Mouse (Mus musculus) neural tube, embryonic 12.5 days (tissue): Measurements from ENCODE around the gene Krt17. TPM values are rescaled to one million over a fixed set of nuclear protein-coding genes. Genes with fewer than 3 reads are reported as not detected.
"Not testable (repeated sequence)": the region's sequence is repeated elsewhere in the genome, so short reads cannot be mapped to it uniquely, and the experiment has no call there.

Experiments
- ATAC-seq: fragments of 200-750 bp; cut with Nextera tagmentation; 2 replicates; pipeline ENCODE4 v1.8.0; 2017; ENCODE audit warnings: low read depth, mild to moderate bottlenecking, moderate TSS enrichment, moderate library complexity; ENCODE audit not compliant: low FRiP score
- H3K27ac ChIP-seq: fragments of 300-500 bp; sonication (generic); 2 replicates; pipeline ENCODE4 v1.5.1; 2016
- H3K27me3 ChIP-seq: fragments of 300-500 bp; sonication (generic); replicated peaks from 2 replicates; pipeline ENCODE4 v1.6.1; 2016; ENCODE audit warnings: mild to moderate bottlenecking
- H3K36me3 ChIP-seq: fragments of 300-500 bp; sonication (generic); 2 replicates; pipeline ENCODE4 v1.6.1; 2016; ENCODE audit warnings: mild to moderate bottlenecking
- H3K4me1 ChIP-seq: fragments of 300-500 bp; sonication (generic); 2 replicates; pipeline ENCODE4 v1.6.1; 2016
- H3K4me2 ChIP-seq: fragments of 300-500 bp; sonication (generic); replicated peaks from 2 replicates; pipeline ENCODE4 v1.6.1; 2016; ENCODE audit warnings: mild to moderate bottlenecking
- H3K4me3 ChIP-seq: fragments of 300-500 bp; sonication (generic); 2 replicates; pipeline ENCODE4 v1.5.1; 2016
- H3K9ac ChIP-seq: fragments of 300-500 bp; sonication (generic); 2 replicates; pipeline ENCODE4 v1.6.1; 2016; ENCODE audit warnings: mild to moderate bottlenecking
- H3K9me3 ChIP-seq: fragments of 300-500 bp; sonication (generic); 2 replicates; pipeline ENCODE4 v1.6.1; 2016; ENCODE audit warnings: mild to moderate bottlenecking
- WGBS: fragments of 180-500 bp; shearing (Covaris S2); methylation state at CpG from one replicate; pipeline ENCODE4 v1.1.7; 2016; 5-methylcytosine and 5-hydroxymethylcytosine counted together
- polyA plus RNA-seq: library from polyadenylated mRNA; unstranded; fragments of >200 nt; fragmentation: Nextera tagmentation; extraction: Ambion mirVana; gene quantifications from 2 replicates; pipeline ENCODE4 v1.2.1, GENCODE M21; 2016

Krt17 gene
- polyA plus RNA-seq, 1 experiment from 2014 or later: 2.7 TPM

DNA sequence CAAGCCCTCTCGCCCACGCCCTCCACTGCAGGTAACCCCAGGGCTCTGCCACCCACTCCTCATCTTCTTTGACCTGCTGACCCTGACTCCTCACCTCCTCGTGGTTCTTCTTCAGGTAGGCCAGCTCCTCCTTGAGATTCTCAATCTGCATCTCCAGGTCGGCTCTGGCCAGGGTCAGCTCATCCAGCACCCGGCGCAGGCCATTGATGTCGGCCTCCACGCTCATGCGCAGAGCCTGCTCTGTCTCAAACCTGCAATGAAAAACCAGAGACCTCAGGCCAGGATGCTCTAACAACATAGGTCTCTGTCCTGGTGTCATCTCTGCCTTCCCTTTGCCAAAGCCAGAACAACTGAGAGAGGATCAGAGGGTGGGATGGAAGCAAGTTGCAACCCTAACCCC lies 1.8 kb downstream of the Krt17 start:
- no peaks in the 10 kb centered on the region for H3K36me3 ChIP-seq
- H3K4me1 ChIP-seq: no peaks in the 10 kb centered on the region
- no peak overlapping the region for H3K4me3 ChIP-seq
- H3K4me2 ChIP-seq: no peak overlapping the region
- H3K9me3 ChIP-seq: no peaks in the 10 kb centered on the region
- no peak overlapping the region for H3K9ac ChIP-seq
- H3K27me3 ChIP-seq: no peaks in the 10 kb centered on the region
- WGBS: 91% methylated on average over 9 of the region's 9 CpGs
- no peak overlapping the region for H3K27ac ChIP-seq
- no peak for ATAC-seq

DNA sequence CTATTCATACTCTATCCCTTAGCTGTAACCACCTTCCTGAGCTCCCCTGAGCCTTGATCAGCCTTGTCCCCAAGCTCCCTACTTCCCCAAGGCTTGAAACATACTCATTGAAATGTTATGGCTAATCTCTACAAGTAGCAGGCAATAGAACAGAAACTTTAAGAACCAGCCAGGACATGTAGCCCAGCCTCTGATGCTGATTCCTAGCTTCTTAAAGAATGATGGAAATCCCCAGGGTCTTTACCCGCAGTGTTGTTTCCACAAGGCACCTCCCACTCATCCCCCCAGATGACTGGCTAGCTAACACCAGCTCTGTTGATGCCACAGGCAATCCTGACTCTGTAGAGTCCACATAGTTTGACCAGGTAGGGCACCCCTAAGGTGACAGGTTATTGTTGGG lies 2.9 kb downstream of the Krt17 start:
- no peak overlapping the region for H3K4me3 ChIP-seq
- no peak overlapping the region for H3K4me2 ChIP-seq
- no peaks in the 10 kb centered on the region for H3K9me3 ChIP-seq
- no peak overlapping the region for H3K9ac ChIP-seq
- no peak for ATAC-seq
- H3K36me3 ChIP-seq: no peaks in the 10 kb centered on the region
- WGBS: 93% methylated on average over 1 of the region's 1 CpGs
- no peak overlapping the region for H3K27ac ChIP-seq
- no peaks in the 10 kb centered on the region for H3K27me3 ChIP-seq
- no peaks in the 10 kb centered on the region for H3K4me1 ChIP-seq

DNA sequence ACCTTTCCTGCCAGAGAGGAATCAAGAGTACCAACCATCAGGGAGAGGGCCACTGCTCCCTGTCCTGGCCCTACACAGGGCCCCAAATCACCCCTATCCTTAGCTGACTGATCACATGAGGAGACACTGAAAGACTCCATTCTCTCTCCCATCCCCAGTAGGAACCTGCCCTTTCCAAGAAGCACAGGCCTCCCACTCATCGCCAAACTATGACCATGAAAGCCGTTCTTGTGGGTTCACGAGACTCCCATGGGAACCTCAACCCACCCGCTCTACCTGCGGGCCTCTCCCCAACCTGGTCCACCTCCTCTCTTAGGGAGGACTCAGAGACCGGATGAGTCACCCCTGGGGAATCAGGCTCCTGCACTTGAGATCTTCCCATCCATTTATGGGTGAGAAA lies 5.3 kb downstream of the Krt17 start:
- H3K4me3 ChIP-seq: no peak overlapping the region
- no peaks in the 10 kb centered on the region for H3K36me3 ChIP-seq
- no peak overlapping the region for H3K9ac ChIP-seq
- no peak overlapping the region for H3K27ac ChIP-seq
- no peak for ATAC-seq
- no peaks in the 10 kb centered on the region for H3K27me3 ChIP-seq
- WGBS: 91% methylated on average over 6 of the region's 6 CpGs
- H3K9me3 ChIP-seq: no peaks in the 10 kb centered on the region
- no peak overlapping the region for H3K4me2 ChIP-seq
- no peaks in the 10 kb centered on the region for H3K4me1 ChIP-seq

DNA sequence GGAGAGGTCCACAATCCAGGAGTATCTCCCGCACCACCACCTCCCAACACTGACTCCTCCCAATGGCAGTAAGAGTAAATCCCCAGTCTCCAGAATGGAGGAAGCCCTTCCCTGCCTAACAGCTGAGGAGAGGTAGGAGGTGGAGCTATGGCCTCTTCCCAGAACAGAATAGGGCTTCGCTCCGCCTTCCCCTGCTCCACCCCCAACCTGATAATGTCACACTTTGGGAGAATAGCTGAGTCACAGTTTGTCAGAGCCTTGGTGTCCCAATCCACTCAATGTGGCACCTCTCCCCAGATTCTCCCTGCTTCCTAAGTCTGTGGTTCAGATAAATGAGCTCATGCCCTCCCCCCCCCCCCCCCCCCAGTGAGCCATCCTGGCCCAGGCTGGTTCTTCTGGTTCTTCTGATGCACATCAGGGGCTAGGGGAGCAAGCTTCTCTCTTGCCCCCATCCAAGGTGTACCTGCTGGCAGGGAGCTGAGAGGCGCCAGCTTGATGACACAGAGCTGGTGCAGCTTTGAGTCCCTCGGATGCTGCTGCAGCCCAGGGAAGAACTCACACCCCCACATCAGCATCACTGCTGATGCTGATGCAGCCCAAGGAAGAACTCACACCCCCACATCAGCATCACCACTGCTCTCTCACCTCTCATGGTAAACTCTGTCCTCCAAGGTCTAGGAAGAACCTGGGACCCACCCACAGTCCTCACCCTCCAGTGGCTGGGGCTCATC lies 6.3 kb downstream of the Krt17 start:
- no peak overlapping the region for H3K4me3 ChIP-seq
- no peaks in the 10 kb centered on the region for H3K4me1 ChIP-seq
- H3K27ac ChIP-seq: no peak overlapping the region
- WGBS: 71% methylated on average over 5 of the region's 5 CpGs
- ATAC-seq: no peak
- H3K36me3 ChIP-seq: no peaks in the 10 kb centered on the region
- no peaks in the 10 kb centered on the region for H3K9me3 ChIP-seq
- no peaks in the 10 kb centered on the region for H3K27me3 ChIP-seq
- H3K4me2 ChIP-seq: no peak overlapping the region
- H3K9ac ChIP-seq: no peak overlapping the region

DNA sequence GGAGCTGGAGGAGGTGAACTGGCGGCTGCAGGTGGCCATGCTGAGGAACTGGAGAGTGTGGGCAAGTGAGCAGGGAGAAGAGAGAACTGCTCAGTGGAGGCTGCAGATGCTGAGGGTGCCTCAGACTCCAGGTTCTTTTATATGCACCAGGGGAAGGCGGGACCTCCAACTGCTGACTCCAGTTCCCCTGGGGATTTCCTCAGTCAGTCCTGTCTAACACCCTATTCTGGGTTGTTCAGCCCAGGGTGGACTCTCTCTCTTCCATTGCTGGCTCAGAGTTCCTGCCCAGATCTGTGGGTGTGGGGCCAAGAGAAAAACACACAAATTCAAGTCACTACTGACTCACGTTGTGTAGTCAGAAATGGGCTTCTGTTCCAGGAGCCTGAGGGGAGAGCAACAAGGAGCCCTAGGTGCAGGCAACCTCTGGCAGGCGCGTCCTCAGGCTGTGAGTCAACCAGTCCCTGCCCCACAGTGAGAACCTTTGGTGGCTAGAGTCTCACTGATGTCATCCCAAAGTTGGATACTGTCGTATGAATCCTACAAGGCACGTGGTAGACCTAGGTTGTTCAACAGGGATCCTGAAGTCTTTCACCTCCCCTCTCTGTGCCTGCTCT lies 11.9 kb downstream of the Krt17 start, which contains the start of gene Krt16:
Gene Krt16 (minus strand): TSS at position 51 of the 614 bp plus-strand sequence.
- Histone ChIP-seq H3K4me3 (no peak within 1 kb of the TSS), H3K27ac (no peak within 1 kb of the TSS), H3K27me3 (no peaks in the 10 kb centered on the region), H3K36me3 (no peaks in the 10 kb centered on the region), H3K9ac (no peak within 1 kb of the TSS), H3K4me1 (no peaks in the 10 kb centered on the region), H3K9me3 (no peaks in the 10 kb centered on the region), H3K4me2 (no peak within 1 kb of the TSS)
- no peak for ATAC-seq
- WGBS: 85% methylated on average over 7 of the region's 7 CpGs

DNA sequence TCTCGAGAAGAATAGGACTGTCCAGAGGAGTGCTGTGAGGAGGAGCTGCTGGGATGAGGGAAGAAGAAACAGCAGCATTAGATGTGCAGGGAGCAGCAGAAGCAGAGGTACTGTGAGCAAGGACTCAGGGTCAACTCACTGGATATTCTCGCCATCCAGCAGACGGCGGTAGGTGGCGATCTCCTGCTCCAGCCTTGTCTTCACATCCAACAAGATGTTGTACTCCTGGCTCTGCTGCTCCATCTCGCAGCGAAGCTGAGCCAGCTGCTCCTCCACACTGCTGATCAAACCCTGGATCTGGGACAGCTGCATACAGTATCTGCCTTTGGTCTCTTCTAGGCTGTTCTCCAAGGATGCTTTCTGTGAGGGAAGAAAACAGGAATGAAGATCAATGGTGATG lies 14.4 kb downstream of the Krt17 start:
- not testable (repeated sequence) for ATAC-seq, H3K4me3 ChIP-seq, H3K27me3 ChIP-seq, H3K4me1 ChIP-seq, H3K36me3 ChIP-seq, H3K27ac ChIP-seq, H3K4me2 ChIP-seq, H3K9ac ChIP-seq, H3K9me3 ChIP-seq
- 64% methylated on average over 7 of the region's 7 CpGs for WGBS

DNA sequence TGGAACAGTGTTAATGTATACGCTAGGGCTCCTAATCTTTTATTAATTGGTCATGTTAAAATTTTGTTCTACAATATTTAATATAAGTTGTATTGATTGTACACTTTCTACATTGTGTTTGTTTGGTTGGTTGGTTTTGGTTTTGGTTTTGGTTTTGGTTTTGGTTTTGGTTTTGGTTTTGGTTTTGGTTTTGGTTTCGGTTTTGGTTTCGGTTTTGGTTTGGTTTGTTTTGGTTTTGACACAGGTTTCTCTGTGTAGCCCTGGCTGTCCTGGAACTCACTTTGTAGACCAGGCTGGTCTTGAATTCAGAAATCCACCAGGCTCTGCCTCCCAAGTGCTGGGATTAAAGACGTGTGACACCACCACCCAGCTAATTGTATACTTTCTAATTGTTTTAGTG lies 20.6 kb downstream of the Krt17 start:
- not testable (repeated sequence) for H3K9me3 ChIP-seq, H3K4me1 ChIP-seq, ATAC-seq, H3K27ac ChIP-seq, H3K9ac ChIP-seq, H3K36me3 ChIP-seq, H3K4me3 ChIP-seq, H3K4me2 ChIP-seq, H3K27me3 ChIP-seq
- WGBS: 89% methylated on average over 4 of the region's 4 CpGs

DNA sequence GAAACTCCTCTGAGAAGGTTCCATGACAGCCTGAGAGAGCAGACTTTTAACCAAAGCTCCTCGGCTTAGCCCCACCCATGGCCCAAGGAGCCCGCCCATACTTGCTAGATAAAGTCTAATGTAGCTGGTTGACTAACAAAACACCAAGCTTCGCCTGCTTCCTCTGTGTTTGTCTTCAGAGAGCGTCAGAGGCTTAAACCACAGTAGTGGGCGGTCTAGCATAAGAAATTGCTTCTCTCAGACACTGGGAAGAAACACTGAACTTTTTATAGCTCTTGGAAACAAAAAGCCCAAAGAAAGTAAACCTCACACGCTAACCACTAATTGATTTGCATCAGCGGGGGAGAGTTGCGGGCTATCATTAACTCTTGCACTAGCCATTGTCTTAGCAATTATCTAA lies 39.1 kb downstream of the Krt17 start:
- H3K27me3 ChIP-seq: no peaks in the 10 kb centered on the region
- no peak for ATAC-seq
- H3K9me3 ChIP-seq: peaks cover 5% of the 10 kb centered on the region; the same call in 1 of the 2 replicates
- no peak overlapping the region for H3K9ac ChIP-seq
- H3K4me3 ChIP-seq: no peak overlapping the region
- H3K36me3 ChIP-seq: no peaks in the 10 kb centered on the region
- WGBS: 32% methylated on average over 8 of the region's 8 CpGs
- no peak overlapping the region for H3K4me2 ChIP-seq
- H3K27ac ChIP-seq: no peak overlapping the region
- no peaks in the 10 kb centered on the region for H3K4me1 ChIP-seq

DNA sequence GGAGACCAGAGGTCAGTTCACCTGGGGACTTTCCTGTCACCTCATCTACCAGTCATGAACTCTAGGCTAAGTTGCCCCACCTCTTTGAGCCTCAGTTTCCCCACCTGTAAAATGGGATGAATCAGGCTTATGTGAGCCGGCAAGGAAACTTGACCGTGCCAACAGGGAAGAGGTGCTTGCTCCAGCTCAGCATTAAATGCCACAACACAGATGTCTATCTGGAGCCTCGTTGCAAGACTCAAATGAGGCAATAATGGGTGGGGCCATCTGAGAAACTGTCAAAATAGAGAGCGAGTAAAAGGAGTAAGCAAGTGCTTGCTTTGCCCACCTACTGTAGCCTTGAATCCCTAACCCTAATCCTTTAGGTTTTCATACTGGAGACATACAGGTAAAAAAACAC lies 41.5 kb downstream of the Krt17 start:
- H3K4me3 ChIP-seq: no peak overlapping the region
- ATAC-seq: no peak
- H3K27me3 ChIP-seq: no peaks in the 10 kb centered on the region
- no peaks in the 10 kb centered on the region for H3K36me3 ChIP-seq
- no peak overlapping the region for H3K27ac ChIP-seq
- no peaks in the 10 kb centered on the region for H3K4me1 ChIP-seq
- 82% methylated on average over 4 of the region's 4 CpGs for WGBS
- no peak overlapping the region for H3K9ac ChIP-seq
- H3K4me2 ChIP-seq: no peak overlapping the region
- no peaks in the 10 kb centered on the region for H3K9me3 ChIP-seq

DNA sequence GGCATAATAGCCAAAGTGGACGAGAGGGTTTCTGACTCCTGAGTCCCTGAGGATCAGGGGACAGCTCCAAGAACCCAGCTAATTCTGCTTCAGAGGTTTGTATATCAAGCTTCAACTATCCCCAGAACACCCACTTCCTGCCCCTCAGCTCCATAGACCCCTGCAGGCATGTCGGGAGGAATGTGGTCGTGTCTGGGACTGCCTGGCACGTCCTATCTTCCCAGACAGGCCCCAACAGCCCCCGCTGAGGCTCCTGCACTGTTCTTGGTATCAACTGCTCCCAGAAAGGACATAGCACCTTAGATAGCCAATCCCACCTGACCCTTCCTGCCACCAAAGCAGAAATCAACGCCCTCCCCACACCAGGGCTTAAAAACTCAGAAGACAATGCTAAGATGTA lies 52.3 kb downstream of the Krt17 start:
- Histone ChIP-seq H3K36me3 (no peaks in the 10 kb centered on the region), H3K4me1 (no peaks in the 10 kb centered on the region), H3K4me3 (no peak overlapping the region), H3K4me2 (no peak overlapping the region), H3K9me3 (no peaks in the 10 kb centered on the region), H3K27me3 (no peaks in the 10 kb centered on the region), H3K27ac (no peak overlapping the region), H3K9ac (no peak overlapping the region)
- WGBS: 62% methylated on average over 6 of the region's 6 CpGs
- no peak for ATAC-seq

DNA sequence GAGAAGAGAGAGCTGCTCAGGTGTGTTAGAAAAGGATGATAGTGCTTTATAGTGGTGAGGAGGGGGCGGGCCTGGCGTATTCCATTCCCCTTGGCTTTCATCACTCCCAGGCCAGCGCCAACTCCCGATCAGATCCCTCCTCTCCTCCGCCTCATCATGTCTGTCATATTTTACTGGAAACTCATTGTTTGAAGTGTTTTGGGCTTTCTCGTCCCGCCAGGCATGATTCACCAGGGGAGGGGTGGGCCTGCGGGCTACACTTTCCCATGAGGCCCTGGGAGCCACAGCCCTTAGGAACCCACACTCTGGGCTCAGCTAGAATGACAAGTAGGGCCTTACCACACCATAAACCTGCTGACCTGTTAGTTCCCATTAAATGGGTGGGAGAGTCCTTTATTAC lies 53.3 kb downstream of the Krt17 start, which contains the start of gene Krt14:
Gene Krt14 (minus strand): TSS at position 51 of the 400 bp plus-strand sequence.
- Histone ChIP-seq H3K27ac (no peak within 1 kb of the TSS), H3K36me3 (no peaks in the 10 kb centered on the region), H3K9ac (no peak within 1 kb of the TSS), H3K4me3 (no peak within 1 kb of the TSS), H3K9me3 (no peaks in the 10 kb centered on the region), H3K4me2 (no peak within 1 kb of the TSS), H3K27me3 (no peaks in the 10 kb centered on the region), H3K4me1 (no peaks in the 10 kb centered on the region)
- no peak for ATAC-seq
- WGBS: 91% methylated on average over 8 of the region's 8 CpGs
